Mouse (Mus musculus) cerebellum, adult 2 months (tissue): ENCODE measurements around the gene Rab9. TPM values are rescaled to one million over a fixed set of nuclear protein-coding genes. Genes with fewer than 3 reads are reported as not detected.
A peak's percentile ranks its signal among the peaks of the same experiment; 100 is the strongest.

Source experiments
- DNase-seq, 2 experiments: peaks; one replicate each; pipeline ENCODE4 v3.0.0; 2021
- H3K27ac ChIP-seq: fragments of 200-500 bp; 2 replicates; pipeline ENCODE4 v1.5.1; 2012; ENCODE audit warnings: low read length, control low read depth, inconsistent platforms; ENCODE audit not compliant: insufficient read depth
- H3K27me3 ChIP-seq: fragments of 200-500 bp; 2 replicates; pipeline ENCODE4 v1.6.1; 2012; ENCODE audit warnings: inconsistent platforms, mild to moderate bottlenecking, low read length, moderate library complexity; ENCODE audit not compliant: control insufficient read depth, insufficient read depth
- H3K4me1 ChIP-seq: fragments of 200-500 bp; 2 replicates; pipeline ENCODE4 v1.6.1; 2011; ENCODE audit warnings: low read length; ENCODE audit not compliant: control insufficient read depth, insufficient read depth
- H3K4me3 ChIP-seq: fragments of 200-500 bp; replicated peaks from 2 replicates; pipeline ENCODE3; 2011; ENCODE audit warnings: mild to moderate bottlenecking, low read depth, low read length, control low read depth; ENCODE audit not compliant: insufficient read depth
- CTCF ChIP-seq: fragments of 200-500 bp; IDR thresholded peaks from 2 replicates; pipeline ENCODE4 v1.5.1; 2011; ENCODE audit warnings: low read depth, mild to moderate bottlenecking, control low read depth, low read length, moderate library complexity, borderline replicate concordance; ENCODE audit not compliant: insufficient read depth
- POLR2A ChIP-seq: fragments of 200-500 bp; IDR thresholded peaks from 2 replicates; pipeline ENCODE4 v1.6.1; 2011; ENCODE audit warnings: low read length, control low read depth, borderline replicate concordance; ENCODE audit not compliant: insufficient read depth
- WGBS: fragments of 180-500 bp; shearing (Covaris S2); methylation state at CpG from one replicate; pipeline ENCODE4 v1.1.7; 2018; 5-methylcytosine and 5-hydroxymethylcytosine counted together
- polyA plus RNA-seq: library from polyadenylated mRNA; depleted of rRNA; stranded (reverse); fragments of >200 nt; gene quantifications from 2 replicates; pipeline ENCODE4 v1.2.3, GENCODE M21; 2012; rRNA removed

The Rab9 gene
- polyA plus RNA-seq, 1 experiment: 37.5 TPM

GRCm38 (mm10) chrX:166440036-166440615, 39.5 kb downstream of the Rab9 start, which contains the start of gene Trappc2:
Gene Trappc2, plus strand, starts transcription at chrX:166440574.
- WGBS: 11% methylated on average over 26 of the region's 36 CpGs
- Histone ChIP-seq H3K27me3 (no peaks in the 10 kb centered on the region), H3K27ac (peak within 1 kb of the TSS; percentile 89), H3K4me3 (peak within 1 kb of the TSS; percentile 100), H3K4me1 (no peaks in the 10 kb centered on the region)
- TF ChIP-seq POLR2A (no peak), CTCF (no peak)
- DNase-seq: peak in 1 of 2 experiments; percentile 59

- Histone ChIP-seq H3K27ac (no peak overlapping the region), H3K27me3 (no peaks in the 10 kb centered on the region), H3K4me3 (no peak overlapping the region), H3K4me1 (no peaks in the 10 kb centered on the region)
- 92% methylated on average over 2 of the region's 2 CpGs for WGBS
- TF ChIP-seq POLR2A: no peak
- TF ChIP-seq CTCF: no peak
- no peak for DNase-seq
Observed at GRCm38 (mm10) chrX:166434812-166435211, 44.9 kb downstream of the Rab9 start.

GRCm38 (mm10) chrX:166416196-166416595, 63.5 kb downstream of the Rab9 start:
- no peak for TF ChIP-seq POLR2A
- TF ChIP-seq CTCF: peak; percentile 61
- Histone ChIP-seq H3K27me3 (no peaks in the 10 kb centered on the region), H3K27ac (no peak overlapping the region), H3K4me1 (no peaks in the 10 kb centered on the region), H3K4me3 (no peak overlapping the region)
- 74% methylated on average over 6 of the region's 6 CpGs for WGBS
- peak; percentile 31 to 46 for DNase-seq

GRCm38 (mm10) chrX:166407865-166408264, 71.8 kb downstream of the Rab9 start:
- TF ChIP-seq POLR2A (no peak), CTCF (no peak)
- H3K27ac ChIP-seq: no peak overlapping the region
- no peak for DNase-seq
- no peaks in the 10 kb centered on the region for H3K27me3 ChIP-seq
- no peak overlapping the region for H3K4me3 ChIP-seq
- H3K4me1 ChIP-seq: no peaks in the 10 kb centered on the region

Other genes starting within 250 kb of the Rab9 start
- 495 and 538 TPM in 2 replicates for gene Gpm6b, start 241.0 kb downstream of the Rab9 start, polyA plus RNA-seq
- gene Trappc2, start 39.3 kb downstream of the Rab9 start, polyA plus RNA-seq: 54.0 and 55.5 TPM in 2 replicates
- gene Ofd1, start 39.2 kb downstream of the Rab9 start, polyA plus RNA-seq: 5.6 and 5.8 TPM in 2 replicates
- gene Tceanc, start 38.7 kb upstream of the Rab9 start, polyA plus RNA-seq: 1.8 and 1.9 TPM in 2 replicates
- gene Egfl6, start 105.9 kb upstream of the Rab9 start, polyA plus RNA-seq: 1.2 and 2.0 TPM in 2 replicates